Mouse (Mus musculus) C2C12 (cell line): ENCODE measurements around the gene Camta2. TPM values are rescaled to one million over a fixed set of nuclear protein-coding genes. Genes with fewer than 3 reads are reported as not detected.

ENCODE experiments used
- H3K27me3 ChIP-seq: one replicate; pipeline ENCODE4 v1.6.1; 2011; ENCODE audit not compliant: control insufficient read depth, insufficient read depth, insufficient read length
- H3K36me3 ChIP-seq: one replicate; pipeline ENCODE4 v1.6.1; 2011; ENCODE audit not compliant: control insufficient read depth, insufficient read depth
- H3K4me3 ChIP-seq: one replicate; pipeline ENCODE4 v1.5.1; 2011; ENCODE audit warnings: mild to moderate bottlenecking, control low read depth; ENCODE audit not compliant: poor library complexity, insufficient read depth, severe bottlenecking
- H3K79me2 ChIP-seq: one replicate; pipeline ENCODE4 v1.6.1; 2011; ENCODE audit not compliant: control insufficient read depth, insufficient read depth
- H3K79me3 ChIP-seq: one replicate; pipeline ENCODE4 v1.6.1; 2011; ENCODE audit warnings: low read depth, control low read depth
- H3ac ChIP-seq: one replicate; pipeline ENCODE3; 2011; ENCODE audit warnings: low read depth; ENCODE audit not compliant: control insufficient read depth, insufficient read length
- CEBPB ChIP-seq: IDR thresholded peaks from one replicate; pipeline ENCODE4 v1.6.1; 2011; ENCODE audit warnings: low read depth, mild to moderate bottlenecking, control low read depth, moderate library complexity
- CTCF ChIP-seq: IDR thresholded peaks from one replicate; pipeline ENCODE4 v1.5.1; 2011; ENCODE audit not compliant: control insufficient read depth, insufficient read depth, insufficient read length
- FOSL1 ChIP-seq: IDR thresholded peaks from one replicate; pipeline ENCODE4 v1.8.0; 2011; ENCODE audit warnings: mild to moderate bottlenecking, low read length; ENCODE audit not compliant: poor library complexity, insufficient read depth, severe bottlenecking
- MAX ChIP-seq: IDR thresholded peaks from one replicate; pipeline ENCODE4 v1.6.1; 2011; ENCODE audit warnings: mild to moderate bottlenecking, control low read depth
- MYOD1 ChIP-seq: IDR thresholded peaks from one replicate; pipeline ENCODE4 v1.6.1; 2011; ENCODE audit warnings: low read depth; ENCODE audit not compliant: control insufficient read depth, insufficient read length
- MYOG ChIP-seq: IDR thresholded peaks from one replicate; pipeline ENCODE4 v1.6.1; 2011; ENCODE audit not compliant: control insufficient read depth, insufficient read length; ENCODE audit errors: extremely low read depth
- USF1 ChIP-seq: IDR thresholded peaks from one replicate; pipeline ENCODE4 v1.6.1; 2011; ENCODE audit warnings: low read depth, mild to moderate bottlenecking, control low read depth, moderate library complexity
- polyA plus RNA-seq: library from polyadenylated mRNA; unstranded; fragments of >200 nt; fragmentation: generic; extraction: Trizol; gene quantifications from one replicate; pipeline ENCODE4 v1.2.1, GENCODE M21; 2012; ENCODE audit warnings: missing spikeins

Gene Camta2
- polyA plus RNA-seq, 1 experiment: 9.0 TPM

DNA sequence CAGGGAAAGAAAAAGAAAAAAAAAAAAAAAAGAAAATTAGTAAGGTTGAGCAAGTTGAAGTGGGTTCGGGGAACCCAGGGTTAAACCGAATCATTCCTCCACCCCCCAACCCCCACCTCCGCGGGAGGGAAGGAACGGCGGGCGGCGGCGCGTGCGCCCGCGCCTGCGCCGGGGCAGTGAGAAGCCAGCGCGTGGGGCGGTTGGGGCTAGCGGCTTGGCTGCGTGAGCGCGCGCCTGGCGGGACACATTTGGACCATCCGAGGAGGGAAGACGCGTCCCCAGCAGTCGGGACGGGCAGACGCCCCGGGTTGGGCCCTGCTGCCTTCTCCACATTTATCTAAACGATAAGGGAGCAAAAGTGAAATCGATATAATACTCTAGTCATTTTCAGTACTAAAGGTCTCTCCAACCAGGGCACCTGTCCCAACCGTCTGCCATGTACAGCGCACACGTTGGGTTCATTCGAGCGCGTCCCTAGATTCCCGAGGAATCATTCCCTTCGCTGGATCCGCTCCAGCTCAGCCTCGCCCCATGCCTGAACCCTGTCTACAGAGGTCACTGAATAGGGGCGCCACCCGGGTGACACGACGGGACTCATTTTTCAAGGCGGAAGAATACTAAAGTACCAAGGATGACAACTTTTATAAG, 32.9 kb downstream of the Camta2 start:
- TF ChIP-seq USF1: no peak
- TF ChIP-seq MAX: peak; percentile 69

DNA sequence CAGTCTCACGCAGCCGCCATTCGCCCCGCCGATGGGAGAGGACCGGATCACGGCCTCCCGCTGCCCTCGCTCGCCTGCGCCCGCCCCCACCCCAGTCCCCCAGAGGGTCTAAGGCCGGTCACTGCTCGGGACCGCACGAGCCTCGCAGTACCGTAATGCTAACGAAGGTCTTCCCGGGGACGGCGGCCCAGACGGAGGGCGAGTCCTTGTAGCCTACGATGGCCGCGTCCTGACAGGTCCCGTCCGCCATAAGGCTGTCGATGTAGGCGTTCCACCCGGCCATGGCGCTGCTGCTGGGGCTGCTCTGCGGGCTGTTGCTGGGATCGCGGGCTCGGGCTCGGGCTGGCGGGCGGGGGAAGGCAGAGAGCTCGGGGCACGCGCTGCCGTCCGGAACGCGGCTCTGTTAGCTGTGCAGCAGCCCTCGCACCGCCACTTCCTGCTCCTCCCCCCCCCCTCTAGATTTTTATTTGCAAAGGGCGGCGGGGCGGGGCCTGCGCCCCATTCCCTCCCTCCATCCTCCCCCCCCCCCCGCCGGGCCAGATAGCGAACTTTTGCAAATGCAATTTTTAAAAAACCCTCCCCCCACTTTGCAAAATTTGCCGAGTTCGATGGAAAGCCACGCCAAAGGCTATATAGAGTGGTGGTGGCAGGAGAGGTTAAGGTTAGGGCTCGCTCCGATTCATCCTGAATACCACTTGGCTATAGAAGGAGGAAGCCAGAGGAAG, 33.5 kb downstream of the Camta2 start, which contains the start of gene Pfn1:
Pfn1 (minus strand) TSS at position 447 of the 725 bp plus-strand sequence.
- Histone ChIP-seq H3K36me3 (peaks cover 50% of the 10 kb centered on the region), H3K79me3 (peaks cover 72% of the 10 kb centered on the region), H3K79me2 (peaks cover 94% of the 10 kb centered on the region), H3K27me3 (no peaks in the 10 kb centered on the region), H3K4me3 (peak within 1 kb of the TSS; percentile 99), H3ac (peak within 1 kb of the TSS; percentile 91)
- peak; percentile 46 for TF ChIP-seq MAX
- no peak for TF ChIP-seq CEBPB

More for the DNA sequence above, 32.9 kb downstream of the Camta2 start:
- peaks cover 50% of the 10 kb centered on the region for H3K36me3 ChIP-seq
- peaks cover 71% of the 10 kb centered on the region for H3K79me3 ChIP-seq
- peaks cover 94% of the 10 kb centered on the region for H3K79me2 ChIP-seq
- H3K27me3 ChIP-seq: no peaks in the 10 kb centered on the region
- peak overlapping the region; percentile 85 for H3ac ChIP-seq
- peak overlapping the region; percentile 99 for H3K4me3 ChIP-seq

DNA sequence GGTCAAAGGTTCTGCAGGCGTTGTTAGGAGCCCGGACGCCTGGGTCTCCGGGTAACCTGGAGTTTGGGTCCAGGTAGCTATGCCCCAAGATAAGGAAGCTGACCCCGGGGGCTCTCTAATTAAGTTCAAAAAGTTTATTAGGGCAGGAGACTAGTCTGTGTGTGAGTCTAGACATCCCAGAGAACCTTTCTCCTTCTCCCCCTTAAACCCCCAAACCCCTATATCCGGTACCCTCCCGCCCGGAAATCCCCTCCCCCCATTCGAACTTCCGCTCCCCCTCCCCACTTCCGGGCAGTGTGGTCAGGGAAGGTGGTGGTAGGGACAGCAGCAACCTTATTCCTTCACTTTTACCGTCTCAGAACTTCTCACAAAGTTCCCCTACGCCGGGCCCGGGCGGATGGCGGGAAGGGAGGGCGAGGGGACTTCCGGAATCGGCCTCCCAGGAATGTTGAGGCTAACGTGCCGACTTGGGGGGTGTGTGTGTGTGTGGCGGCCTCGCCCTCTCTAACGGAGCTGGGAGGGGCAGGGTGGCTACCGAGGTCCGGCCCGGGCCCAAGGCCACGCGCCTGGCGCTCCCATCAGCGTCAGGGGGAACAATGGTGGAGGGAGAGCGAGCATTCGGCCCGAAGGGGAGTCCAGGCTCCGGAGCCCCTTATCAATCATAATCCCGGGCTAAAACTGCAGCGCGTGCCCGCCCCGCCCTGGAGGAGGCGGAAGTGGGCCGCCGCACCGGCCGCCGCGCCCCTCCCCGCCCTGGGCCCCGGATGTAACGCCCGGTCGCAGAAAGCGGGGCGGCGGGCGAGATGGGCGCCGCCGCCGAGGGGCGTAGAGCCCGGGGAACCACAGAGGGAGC, 34.3 kb downstream of the Camta2 start:
- peaks cover 51% of the 10 kb centered on the region for H3K36me3 ChIP-seq
- H3K4me3 ChIP-seq: peak overlapping the region; percentile 99
- peak overlapping the region; percentile 91 for H3ac ChIP-seq
- H3K79me2 ChIP-seq: peaks cover 94% of the 10 kb centered on the region
- peaks cover 66% of the 10 kb centered on the region for H3K79me3 ChIP-seq
- no peaks in the 10 kb centered on the region for H3K27me3 ChIP-seq
- TF ChIP-seq USF1 (no peak), CTCF (no peak), MYOD1 (no peak), MAX (peak; percentile 31)

DNA sequence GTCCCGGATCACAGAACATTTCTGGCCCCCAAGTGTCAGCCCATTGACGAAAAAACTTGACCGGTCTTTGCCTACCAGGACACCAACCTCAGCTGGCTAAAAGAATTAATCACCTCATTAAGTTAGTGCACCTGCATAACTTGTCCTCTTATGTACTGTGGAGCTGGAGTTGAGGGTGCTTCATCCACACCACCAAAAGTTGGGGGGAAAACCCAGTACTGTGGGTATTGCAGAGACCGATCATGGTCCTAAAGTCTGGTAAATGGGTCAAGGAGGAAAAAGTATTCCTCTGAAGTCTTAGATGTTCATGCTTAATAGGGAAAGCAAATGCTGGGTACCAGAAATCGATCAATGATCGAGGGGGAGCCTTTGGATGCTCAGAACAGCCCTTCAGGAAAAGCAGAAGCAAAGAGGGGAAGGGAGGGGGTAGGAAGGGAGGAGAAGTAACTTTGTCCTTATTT, 35.0 kb downstream of the Camta2 start:
- peak overlapping the region; percentile 99 for H3K4me3 ChIP-seq
- H3K79me2 ChIP-seq: peaks cover 94% of the 10 kb centered on the region
- H3K36me3 ChIP-seq: peaks cover 58% of the 10 kb centered on the region
- H3ac ChIP-seq: peak overlapping the region; percentile 43
- H3K27me3 ChIP-seq: no peaks in the 10 kb centered on the region
- H3K79me3 ChIP-seq: peaks cover 60% of the 10 kb centered on the region
- TF ChIP-seq MAX (no peak), USF1 (no peak), MYOD1 (no peak), MYOG (no peak)

DNA sequence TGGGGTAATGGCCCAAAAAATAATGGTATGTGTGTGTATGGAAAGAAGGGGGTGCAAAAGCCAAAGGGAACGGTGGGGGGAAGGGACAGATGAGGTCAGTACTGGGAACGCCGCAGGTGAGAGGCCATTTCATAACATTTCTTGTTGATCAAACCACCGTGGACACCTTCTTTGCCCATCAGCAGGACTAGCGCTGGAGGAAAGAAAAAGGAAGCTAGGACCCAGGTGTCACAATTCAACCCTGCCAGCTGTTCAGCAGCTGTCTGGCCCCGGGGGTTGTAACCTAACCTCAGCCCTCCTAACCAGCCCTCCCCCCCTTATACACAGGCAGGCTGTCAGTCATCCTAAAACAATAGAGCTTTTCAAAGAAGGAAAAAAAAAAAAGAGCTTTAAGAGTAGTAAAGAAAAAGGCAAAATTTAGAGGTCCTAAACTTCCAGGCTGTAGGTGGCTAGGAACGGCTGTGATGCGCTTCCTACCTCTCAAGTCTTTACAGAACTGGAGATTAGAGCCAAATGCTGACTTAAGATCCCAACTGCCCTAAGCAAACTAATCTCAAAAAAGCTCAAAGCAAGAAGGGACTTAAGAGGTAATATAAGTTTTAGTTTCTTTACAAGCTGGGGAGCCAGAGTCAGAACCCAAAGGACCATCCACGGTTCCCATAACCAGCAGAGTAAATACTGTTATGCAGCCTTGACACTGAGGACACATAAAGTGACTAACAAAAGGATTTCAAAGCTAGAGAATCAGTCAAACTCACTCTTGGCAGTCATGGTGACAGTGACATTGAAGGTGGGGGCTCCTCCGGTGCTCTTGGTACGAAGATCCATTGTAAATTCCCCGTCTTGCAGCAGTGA, 35.6 kb downstream of the Camta2 start:
- Histone ChIP-seq H3K36me3 (peaks cover 59% of the 10 kb centered on the region), H3K27me3 (no peaks in the 10 kb centered on the region), H3K79me2 (peaks cover 93% of the 10 kb centered on the region), H3K79me3 (peaks cover 53% of the 10 kb centered on the region), H3K4me3 (peak overlapping the region; percentile 99), H3ac (peak overlapping the region; percentile 45)
- peak; percentile 88 for TF ChIP-seq MYOD1
- TF ChIP-seq CTCF: no peak

DNA sequence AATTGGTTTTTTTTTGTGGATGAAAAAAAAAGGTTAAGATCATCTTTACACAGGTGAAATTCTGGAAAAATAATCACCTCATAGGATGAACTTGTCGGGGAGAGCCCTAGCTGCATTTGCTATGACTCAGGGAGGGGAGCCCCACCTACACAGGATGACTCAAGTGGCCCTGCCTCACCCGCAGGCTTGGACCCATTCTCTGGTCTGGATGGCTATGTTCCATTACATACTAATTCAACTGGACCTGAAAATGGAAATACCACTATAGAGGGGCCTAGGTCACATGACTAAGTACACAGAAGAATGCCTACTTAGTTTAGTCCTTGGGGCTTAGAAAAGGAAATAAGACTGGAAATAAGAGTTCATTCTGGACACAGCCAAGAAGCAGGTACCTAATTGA, 36.5 kb downstream of the Camta2 start:
- TF ChIP-seq USF1 (peak; percentile 88), MYOD1 (no peak), FOSL1 (peak; percentile 57)
- Histone ChIP-seq H3K79me3 (peaks cover 48% of the 10 kb centered on the region), H3K27me3 (no peaks in the 10 kb centered on the region), H3ac (no peak overlapping the region), H3K4me3 (peak overlapping the region; percentile 99), H3K79me2 (peaks cover 87% of the 10 kb centered on the region), H3K36me3 (peaks cover 59% of the 10 kb centered on the region)
